Mouse (Mus musculus) ovary, adult 2 months (tissue): Measurements from ENCODE around the gene Trim30c. TPM values are rescaled to one million over a fixed set of nuclear protein-coding genes. Genes with fewer than 3 reads are reported as not detected.

Experiments used
- polyA plus RNA-seq: library from polyadenylated mRNA; depleted of rRNA; stranded (reverse); fragments of >200 nt; gene quantifications from 2 replicates; pipeline ENCODE4 v1.2.3, GENCODE M21; 2012; rRNA removed

The Trim30c gene
- polyA plus RNA-seq = not detected in 2 replicates

DNA sequence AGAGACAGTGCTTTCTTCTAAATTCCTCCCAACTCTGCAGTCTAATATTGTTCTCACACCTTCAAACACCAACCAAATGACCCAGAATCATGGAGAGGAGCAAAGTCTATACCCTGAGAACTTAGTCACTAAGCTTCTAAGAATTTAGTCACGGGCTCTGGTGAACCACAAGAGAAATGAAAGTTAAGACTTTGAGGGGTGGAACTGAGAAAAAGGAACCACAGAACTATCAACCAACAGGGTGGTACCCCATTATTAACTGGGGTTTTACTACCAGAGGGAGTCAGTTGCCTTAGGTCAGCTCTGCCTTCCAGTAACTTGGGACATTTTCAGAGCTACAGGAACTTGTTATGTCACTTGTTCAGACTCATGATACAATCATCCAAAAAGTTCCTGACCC lies at the start of gene Trim30c:
TSS of gene Trim30c (minus strand) at position 140 of the 400 bp plus-strand sequence.

DNA sequence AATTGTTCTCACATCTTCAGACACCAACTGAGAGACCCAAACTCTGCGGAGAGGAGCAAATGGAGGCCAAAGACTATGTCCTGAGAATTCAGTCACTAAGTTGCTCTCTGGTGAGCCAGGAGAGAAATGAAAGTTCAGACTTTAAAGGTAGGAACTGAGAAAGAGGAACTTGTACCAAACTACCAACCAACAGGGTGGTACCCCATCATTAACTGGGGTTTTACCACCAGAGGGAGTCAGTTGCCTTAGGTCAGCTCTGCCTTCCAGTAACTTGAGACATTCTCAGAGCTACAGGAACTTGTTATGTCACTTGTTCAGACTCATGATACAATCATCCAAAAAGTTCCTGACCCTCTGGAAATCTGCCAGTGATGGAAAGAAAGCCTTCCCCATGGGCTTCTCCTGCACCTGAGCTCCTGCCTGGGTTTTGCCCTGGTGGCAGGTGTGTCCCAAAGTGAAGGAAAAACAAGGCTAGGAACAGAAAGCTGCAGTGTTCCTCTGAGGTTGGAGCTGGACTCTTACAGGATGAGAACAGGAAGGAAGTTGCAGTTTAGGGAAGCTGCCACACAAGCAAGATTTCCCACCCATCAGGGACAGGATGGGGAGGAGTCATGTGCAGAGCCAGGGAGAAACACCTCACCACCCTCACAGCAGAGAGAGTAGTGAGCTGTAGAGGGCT lies 30.8 kb downstream of the Trim30c start, which contains the start of gene Trim30b:
TSS of gene Trim30b (minus strand) at position 149 of the 679 bp plus-strand sequence.

DNA sequence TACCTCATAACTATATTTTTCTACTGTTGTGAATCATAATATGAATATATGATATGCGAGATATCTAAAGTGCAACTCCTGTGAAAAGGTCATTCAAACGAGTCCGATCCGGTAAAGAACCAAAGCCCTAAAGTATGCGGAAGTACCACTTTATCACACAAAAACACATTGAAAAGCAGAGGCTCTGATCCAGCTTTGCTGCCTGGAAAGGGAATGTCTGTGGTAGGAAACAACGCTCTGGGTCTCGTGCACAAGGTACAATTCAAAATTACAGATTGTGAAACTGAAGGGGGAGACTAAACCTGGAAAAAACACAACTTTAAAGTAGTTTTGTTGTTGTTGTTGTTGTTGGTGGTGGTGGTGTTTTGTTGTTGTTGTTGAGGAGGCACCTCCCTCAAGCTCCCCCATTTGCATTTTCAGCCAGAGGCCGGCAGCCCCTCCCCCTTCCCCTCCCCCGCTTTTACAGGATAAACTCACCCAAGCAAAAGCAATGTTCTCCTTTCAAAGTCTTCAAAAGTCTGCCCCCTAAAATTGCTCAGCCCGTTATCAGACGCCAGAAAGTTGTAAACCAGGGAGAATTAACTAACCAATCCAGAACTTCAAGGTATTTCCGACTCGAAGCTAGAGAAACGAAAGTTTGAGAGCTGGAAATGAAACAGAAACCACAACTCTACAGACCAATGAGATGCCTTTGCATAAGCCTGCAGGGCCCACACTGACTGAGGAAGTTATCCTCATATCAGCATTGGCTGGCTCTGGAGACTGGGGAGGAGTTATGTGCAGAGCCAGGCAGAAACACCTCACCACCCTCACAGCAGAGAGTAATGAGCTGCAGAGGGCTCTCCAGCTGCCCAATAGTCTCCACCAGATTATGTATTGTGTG lies 47.7 kb downstream of the Trim30c start, which contains the start of gene Trim12c:
TSS of gene Trim12c (minus strand) at position 646 of the 883 bp plus-strand sequence.

Other genes starting within 250 kb of the Trim30c start
- gene Olfm5, start 236.0 kb downstream of the Trim30c start, polyA plus RNA-seq = not detected in 2 replicates
- gene Olfr648, start 217.4 kb downstream of the Trim30c start, polyA plus RNA-seq = 0.11 TPM in 1 of 2 replicates, not detected in the other
- gene Olfr649, start 204.9 kb downstream of the Trim30c start, polyA plus RNA-seq = not detected in 2 replicates
- 0.77 and 0.95 TPM in 2 replicates for gene Trim6, start 182.0 kb downstream of the Trim30c start, polyA plus RNA-seq
- gene Trim34a, start 156.4 kb downstream of the Trim30c start, polyA plus RNA-seq = 4.1 and 4.9 TPM in 2 replicates
- gene Trim5, start 112.7 kb downstream of the Trim30c start, polyA plus RNA-seq = 0.33 and 0.54 TPM in 2 replicates
- gene Trim12a, start 85.4 kb downstream of the Trim30c start, polyA plus RNA-seq = 1.9 and 2.0 TPM in 2 replicates
- 1.7 and 2.0 TPM in 2 replicates for gene Trim34b, start 71.4 kb downstream of the Trim30c start, polyA plus RNA-seq
- gene Trim12c, start 47.5 kb downstream of the Trim30c start, polyA plus RNA-seq = 1.9 and 2.0 TPM in 2 replicates
- gene Trim30b, start 31.0 kb downstream of the Trim30c start, polyA plus RNA-seq = 0.02 and 0.03 TPM in 2 replicates
- gene Trim30a, start 64.4 kb upstream of the Trim30c start, polyA plus RNA-seq = 1.5 and 2.3 TPM in 2 replicates
- 1.5 and 2.5 TPM in 2 replicates for gene Trim30d, start 107.0 kb upstream of the Trim30c start, polyA plus RNA-seq
- not detected in 2 replicates for gene Olfr651, start 149.3 kb upstream of the Trim30c start, polyA plus RNA-seq
- gene Olfr652, start 160.1 kb upstream of the Trim30c start, polyA plus RNA-seq = not detected in 2 replicates
- not detected in 2 replicates for gene Olfr653, start 176.5 kb upstream of the Trim30c start, polyA plus RNA-seq
- not detected in 2 replicates for gene Olfr654, start 186.2 kb upstream of the Trim30c start, polyA plus RNA-seq
- not detected in 2 replicates for gene Olfr655, start 200.9 kb upstream of the Trim30c start, polyA plus RNA-seq
- not detected in 2 replicates for gene Olfr656, start 213.1 kb upstream of the Trim30c start, polyA plus RNA-seq
- not detected in 2 replicates for gene Olfr657, start 224.0 kb upstream of the Trim30c start, polyA plus RNA-seq
- not detected in 2 replicates for gene Olfr658, start 246.5 kb upstream of the Trim30c start, polyA plus RNA-seq